Mouse (Mus musculus) limb, embryonic 15.5 days (tissue): Measurements from ENCODE around the gene Gm49368. TPM values are rescaled to one million over a fixed set of nuclear protein-coding genes. Genes with fewer than 3 reads are reported as not detected.
"Not testable (repeated sequence)": the region's sequence is repeated elsewhere in the genome, so short reads cannot be mapped to it uniquely, and the experiment has no call there.

Source experiments
- ATAC-seq: fragments of 200-750 bp; cut with Nextera tagmentation; 2 replicates; pipeline ENCODE4 v1.8.0; 2017; ENCODE audit warnings: low read depth, moderate TSS enrichment; ENCODE audit not compliant: insufficient number of reproducible peaks, low FRiP score, low TSS enrichment
- H3K27ac ChIP-seq: fragments of 300-500 bp; sonication (generic); 2 replicates; pipeline ENCODE4 v1.5.1; 2015; ENCODE audit warnings: moderate library complexity, mild to moderate bottlenecking, inconsistent platforms
- H3K27me3 ChIP-seq: fragments of 300-500 bp; sonication (generic); 2 replicates; pipeline ENCODE4 v1.6.1; 2015; ENCODE audit warnings: inconsistent platforms
- H3K36me3 ChIP-seq: fragments of 300-500 bp; sonication (generic); 2 replicates; pipeline ENCODE4 v1.6.1; 2015; ENCODE audit warnings: inconsistent platforms
- H3K4me1 ChIP-seq: fragments of 300-500 bp; sonication (generic); 2 replicates; pipeline ENCODE4 v1.6.1; 2015; ENCODE audit warnings: inconsistent platforms
- H3K4me2 ChIP-seq: fragments of 300-500 bp; sonication (generic); 2 replicates; pipeline ENCODE4 v1.6.1; 2015; ENCODE audit warnings: mild to moderate bottlenecking, inconsistent platforms
- H3K4me3 ChIP-seq: fragments of 300-500 bp; sonication (generic); 2 replicates; pipeline ENCODE4 v1.5.1; 2015; ENCODE audit warnings: mild to moderate bottlenecking, inconsistent platforms
- H3K9ac ChIP-seq: fragments of 300-500 bp; sonication (generic); 2 replicates; pipeline ENCODE4 v1.6.1; 2015; ENCODE audit warnings: inconsistent platforms
- H3K9me3 ChIP-seq: fragments of 300-500 bp; sonication (generic); 2 replicates; pipeline ENCODE4 v1.6.1; 2016; ENCODE audit warnings: inconsistent platforms
- WGBS: fragments of 180-500 bp; shearing (Covaris S2); methylation state at CpG from one replicate; pipeline ENCODE4 v1.1.7; 2015; 5-methylcytosine and 5-hydroxymethylcytosine counted together
- polyA plus RNA-seq: library from polyadenylated mRNA; unstranded; fragments of >200 nt; fragmentation: Nextera tagmentation; extraction: Ambion mirVana; gene quantifications from 2 replicates; pipeline ENCODE4 v1.2.1, GENCODE M21; 2015

Gm49368 gene
- polyA plus RNA-seq, 1 experiment from 2014 or later = not detected

- no peak for ATAC-seq
- Histone ChIP-seq H3K9me3 (no peaks in the 10 kb centered on the region), H3K4me1 (no peaks in the 10 kb centered on the region), H3K4me2 (no peak overlapping the region), H3K36me3 (no peaks in the 10 kb centered on the region), H3K9ac (no peak overlapping the region), H3K4me3 (no peak overlapping the region), H3K27ac (no peak overlapping the region), H3K27me3 (no peaks in the 10 kb centered on the region)
- 71% methylated on average over 8 of the region's 8 CpGs for WGBS
Measured at GRCm38 (mm10) chr7:128150970-128151369, 88.5 kb downstream of the Gm49368 start.

DNA sequence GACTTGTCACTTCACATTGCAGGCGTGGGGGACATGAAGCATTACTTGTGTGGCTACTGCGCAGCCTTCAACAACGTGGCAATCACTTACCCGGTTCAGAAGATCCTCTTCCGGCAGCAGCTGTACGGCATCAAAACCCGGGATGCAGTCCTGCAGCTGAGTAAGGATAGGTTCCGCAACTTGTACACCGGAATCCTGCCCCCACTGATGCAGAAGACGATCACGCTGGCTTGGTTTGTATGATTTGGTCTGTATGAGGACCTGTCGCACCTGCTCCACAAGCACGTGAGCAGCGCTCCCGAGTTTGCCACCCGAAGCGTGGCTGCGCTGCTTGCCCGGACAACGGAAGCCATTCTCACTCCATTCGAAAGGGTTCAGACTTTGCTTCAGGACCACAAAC lies 91.6 kb downstream of the Gm49368 start, which contains the start of gene Itgad:
Itgad (plus strand) TSS at position 301 of the 400 bp plus-strand sequence.
- Histone ChIP-seq H3K4me2 (no peak within 1 kb of the TSS), H3K27me3 (no peaks in the 10 kb centered on the region), H3K9me3 (no peaks in the 10 kb centered on the region), H3K27ac (no peak within 1 kb of the TSS), H3K4me1 (no peaks in the 10 kb centered on the region), H3K9ac (no peak within 1 kb of the TSS), H3K4me3 (no peak within 1 kb of the TSS), H3K36me3 (no peaks in the 10 kb centered on the region)
- ATAC-seq = no peak
- 92% methylated on average over 21 of the region's 21 CpGs for WGBS

GRCm38 (mm10) chr7:128154924-128155323 lies 92.4 kb downstream of the Gm49368 start:
- Histone ChIP-seq H3K9ac (no peak overlapping the region), H3K36me3 (no peaks in the 10 kb centered on the region), H3K4me2 (no peak overlapping the region), H3K4me1 (no peaks in the 10 kb centered on the region), H3K9me3 (no peaks in the 10 kb centered on the region), H3K4me3 (no peak overlapping the region), H3K27me3 (no peaks in the 10 kb centered on the region), H3K27ac (no peak overlapping the region)
- WGBS = 63% methylated on average over 10 of the region's 10 CpGs
- ATAC-seq = no peak

DNA sequence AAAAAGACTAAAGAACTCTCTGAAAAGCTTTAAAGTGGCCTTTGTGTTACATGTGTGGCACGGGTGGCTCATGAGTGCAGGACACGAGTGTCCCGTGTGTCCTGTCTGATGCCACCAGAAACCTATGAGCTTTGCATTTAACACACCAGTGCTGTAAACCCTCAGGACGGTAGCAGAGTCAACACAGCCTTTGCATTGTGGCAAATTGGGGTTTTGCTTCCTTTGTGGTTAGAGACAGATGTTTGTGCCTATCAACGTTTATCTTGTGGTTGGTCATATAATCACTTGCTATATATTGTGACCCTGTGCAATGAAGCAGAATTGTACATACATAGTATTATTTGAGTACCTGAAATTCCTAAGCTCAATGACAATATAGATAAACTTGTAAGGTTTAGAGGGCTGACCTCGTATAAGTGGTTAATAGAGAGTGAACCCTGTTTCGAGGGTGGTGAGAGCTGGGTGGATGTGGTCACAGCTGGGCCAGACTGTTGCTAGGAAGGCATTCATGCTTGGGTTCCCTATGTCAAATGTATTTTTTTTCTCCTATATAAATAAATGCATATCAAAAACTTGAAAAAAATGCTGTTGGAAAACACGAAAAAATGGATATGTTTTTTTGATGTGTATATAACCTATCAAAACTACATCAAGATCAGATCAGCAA lies 96.3 kb downstream of the Gm49368 start:
- not testable (repeated sequence) for ATAC-seq

DNA sequence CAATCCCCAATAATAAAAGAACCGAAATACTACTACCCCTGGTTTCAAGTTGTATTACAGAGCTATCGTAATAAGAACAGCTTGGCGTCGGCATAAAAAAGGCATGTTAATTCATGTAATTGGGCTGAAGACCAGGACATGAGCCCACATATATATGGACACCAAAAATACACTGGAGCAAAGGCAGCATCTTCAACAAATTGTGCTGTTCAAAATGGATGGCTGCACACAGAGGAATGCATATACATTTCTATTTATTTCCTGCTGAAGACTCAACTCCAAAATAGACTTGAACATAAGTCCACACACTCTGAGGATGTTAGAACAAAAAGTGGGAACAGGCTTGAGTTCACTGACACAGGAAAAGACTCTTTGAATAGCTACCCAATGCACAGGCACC lies 101.5 kb downstream of the Gm49368 start:
- Histone ChIP-seq H3K4me3 (no peak overlapping the region), H3K27ac (no peak overlapping the region), H3K9me3 (no peaks in the 10 kb centered on the region), H3K4me2 (no peak overlapping the region), H3K36me3 (no peaks in the 10 kb centered on the region), H3K9ac (no peak overlapping the region), H3K4me1 (no peaks in the 10 kb centered on the region), H3K27me3 (no peaks in the 10 kb centered on the region)
- WGBS = 94% methylated on average over 4 of the region's 4 CpGs
- ATAC-seq = no peak

More for the DNA sequence above, 96.3 kb downstream of the Gm49368 start:
- not testable (repeated sequence) for H3K4me3 ChIP-seq, H3K9me3 ChIP-seq, H3K9ac ChIP-seq, H3K36me3 ChIP-seq, H3K27ac ChIP-seq, H3K27me3 ChIP-seq, H3K4me2 ChIP-seq, H3K4me1 ChIP-seq
- WGBS = 54% methylated on average over 8 of the region's 8 CpGs

DNA sequence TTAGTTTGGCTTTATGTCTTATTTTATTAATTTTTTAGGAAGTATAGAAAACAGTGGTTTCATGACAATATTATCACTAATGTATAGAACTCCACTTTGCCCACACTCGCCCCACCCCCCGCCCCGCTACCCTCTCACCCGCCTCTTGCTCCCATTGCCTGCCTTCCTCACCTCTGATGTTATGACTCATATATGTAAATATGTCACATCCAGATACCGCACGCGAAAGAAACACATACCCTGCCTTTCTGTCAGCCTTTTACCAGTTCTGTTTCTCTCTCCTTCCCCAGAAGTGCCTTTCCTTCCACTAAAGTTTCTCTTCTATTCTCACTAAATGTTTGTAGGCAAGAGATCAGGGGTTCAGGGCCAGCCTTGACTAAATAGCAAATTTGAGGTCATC lies 103.9 kb downstream of the Gm49368 start:
- no peaks in the 10 kb centered on the region for H3K9me3 ChIP-seq
- H3K36me3 ChIP-seq = no peaks in the 10 kb centered on the region
- H3K4me1 ChIP-seq = no peaks in the 10 kb centered on the region
- no peak overlapping the region for H3K4me3 ChIP-seq
- no peak overlapping the region for H3K4me2 ChIP-seq
- ATAC-seq = no peak
- H3K27ac ChIP-seq = no peak overlapping the region
- 88% methylated on average over 7 of the region's 7 CpGs for WGBS
- H3K9ac ChIP-seq = no peak overlapping the region
- no peaks in the 10 kb centered on the region for H3K27me3 ChIP-seq

GRCm38 (mm10) chr7:128169996-128170395 lies 107.5 kb downstream of the Gm49368 start:
- Histone ChIP-seq H3K4me1 (no peaks in the 10 kb centered on the region), H3K27ac (no peak overlapping the region), H3K9ac (no peak overlapping the region), H3K4me3 (no peak overlapping the region), H3K27me3 (no peaks in the 10 kb centered on the region), H3K4me2 (no peak overlapping the region), H3K36me3 (no peaks in the 10 kb centered on the region), H3K9me3 (no peaks in the 10 kb centered on the region)
- no peak for ATAC-seq
- 62% methylated on average over 3 of the region's 3 CpGs for WGBS

Other genes starting within 250 kb of the Gm49368 start
- gene Stx4a, start 238.4 kb upstream of the Gm49368 start, polyA plus RNA-seq = 72.5 and 79.5 TPM in 2 replicates
- gene Stx1b, start 238.1 kb upstream of the Gm49368 start, polyA plus RNA-seq = 3.6 and 3.8 TPM in 2 replicates
- 9.1 and 10.0 TPM in 2 replicates for gene Zfp646, start 186.5 kb upstream of the Gm49368 start, polyA plus RNA-seq
- 16.4 TPM in 2 replicates for gene Zfp668, start 185.9 kb upstream of the Gm49368 start, polyA plus RNA-seq
- gene Prss53, start 171.7 kb upstream of the Gm49368 start, polyA plus RNA-seq = 2.2 and 2.4 TPM in 2 replicates
- not detected in 2 replicates for gene Gm21974, start 167.2 kb upstream of the Gm49368 start, polyA plus RNA-seq
- 269 and 272 TPM in 2 replicates for gene Vkorc1, start 167.1 kb upstream of the Gm49368 start, polyA plus RNA-seq
- 98.3 and 117 TPM in 2 replicates for gene Bckdk, start 158.6 kb upstream of the Gm49368 start, polyA plus RNA-seq
- 37.8 and 38.7 TPM in 2 replicates for gene Kat8, start 150.2 kb upstream of the Gm49368 start, polyA plus RNA-seq
- 11.5 and 14.2 TPM in 2 replicates for gene Prss8, start 132.6 kb upstream of the Gm49368 start, polyA plus RNA-seq
- gene Prss36, start 116.0 kb upstream of the Gm49368 start, polyA plus RNA-seq = 11.6 and 12.9 TPM in 2 replicates
- gene Fus, start 95.2 kb upstream of the Gm49368 start, polyA plus RNA-seq = 339 and 390 TPM in 2 replicates
- gene Pycard, start 68.8 kb upstream of the Gm49368 start, polyA plus RNA-seq = 150 and 154 TPM in 2 replicates
- 3.1 and 8.4 TPM in 2 replicates for gene Trim72, start 58.7 kb upstream of the Gm49368 start, polyA plus RNA-seq
- gene Itgam, start within 50 bp of the Gm49368 start, polyA plus RNA-seq = 2.1 and 2.3 TPM in 2 replicates
- gene Itgax, start 66.9 kb downstream of the Gm49368 start, polyA plus RNA-seq = 0.10 TPM in 2 replicates
- gene Itgad, start 91.7 kb downstream of the Gm49368 start, polyA plus RNA-seq = not detected in 2 replicates
- 39.0 and 132 TPM in 2 replicates for gene Cox6a2, start 143.7 kb downstream of the Gm49368 start, polyA plus RNA-seq
- gene Armc5, start 174.7 kb downstream of the Gm49368 start, polyA plus RNA-seq = 16.8 and 18.4 TPM in 2 replicates
- 7.4 and 9.1 TPM in 2 replicates for gene 9130023H24Rik, start 175.3 kb downstream of the Gm49368 start, polyA plus RNA-seq
- 58.2 and 72.5 TPM in 2 replicates for gene Tgfb1i1, start 184.1 kb downstream of the Gm49368 start, polyA plus RNA-seq
- not detected in 2 replicates for gene Slc5a2, start 203.0 kb downstream of the Gm49368 start, polyA plus RNA-seq
- 25.2 and 26.3 TPM in 2 replicates for gene BC017158, start 235.5 kb downstream of the Gm49368 start, polyA plus RNA-seq